Mouse (Mus musculus): ENCODE results near the gene Rabepk.
A peak's percentile ranks its signal among the peaks of the same experiment; 100 is the strongest.
"Not testable (repeated sequence)": the region's sequence is repeated elsewhere in the genome, so short reads cannot be mapped to it uniquely, and the experiment has no call there.

Gene Rabepk

DNA sequence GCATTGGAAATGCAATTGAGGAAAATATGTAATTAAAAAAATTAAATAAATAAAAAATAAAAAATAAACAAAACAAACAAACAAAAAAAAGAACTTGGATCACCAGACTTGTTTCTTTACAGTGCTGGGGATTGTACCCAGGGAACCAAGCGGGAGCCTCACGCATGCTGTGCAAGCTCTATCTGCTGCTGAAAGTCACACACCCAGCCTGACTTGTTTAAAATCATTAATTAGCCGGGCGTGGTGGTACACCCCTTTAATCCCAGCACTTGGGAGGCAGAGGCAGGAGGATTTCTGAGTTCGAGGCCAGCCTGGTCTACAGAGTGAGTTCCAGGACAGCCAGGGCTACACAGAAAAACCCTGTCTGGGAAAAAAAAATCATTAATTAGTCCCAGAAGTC, 38.4 kb downstream of the Rabepk start:
- not testable (repeated sequence) for DNase-seq

- no peak for DNase-seq
Observed at GRCm38 (mm10) chr2:34757341-34757740, 42.4 kb downstream of the Rabepk start.

GRCm38 (mm10) chr2:34754551-34755358, 45.0 kb downstream of the Rabepk start, which contains the start of gene Gapvd1:
Gene Gapvd1 (minus strand): TSS chr2:34755232.
- peak; percentile 31 for DNase-seq

GRCm38 (mm10) chr2:34753811-34754550, 45.7 kb downstream of the Rabepk start:
- DNase-seq, result peak; percentile 88

GRCm38 (mm10) chr2:34750245-34750644, 49.5 kb downstream of the Rabepk start:
- DNase-seq, result no peak

DNA sequence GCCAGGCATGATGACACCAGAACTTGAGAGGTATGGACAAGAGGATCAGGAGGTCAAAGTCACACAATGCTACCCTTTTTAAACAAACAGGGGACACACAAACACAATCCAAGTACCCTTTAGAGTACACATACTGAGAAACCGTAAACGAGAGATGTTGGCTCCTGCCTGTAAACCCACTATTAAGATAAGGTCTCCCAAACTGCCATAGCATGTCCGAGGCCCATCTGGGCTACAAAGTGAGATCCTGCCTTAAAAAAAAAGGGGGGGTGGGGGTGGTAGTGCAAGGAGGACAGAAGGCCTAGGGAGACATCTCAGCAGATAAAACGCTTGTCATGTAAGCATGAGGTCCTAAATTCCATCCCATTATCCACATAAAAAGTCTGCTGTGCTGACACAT, 51.2 kb downstream of the Rabepk start:
- DNase-seq, result no peak

GRCm38 (mm10) chr2:34745673-34746072, 54.0 kb downstream of the Rabepk start:
- no peak for DNase-seq

GRCm38 (mm10) chr2:34744476-34744875, 55.2 kb downstream of the Rabepk start:
- DNase-seq, result no peak

DNA sequence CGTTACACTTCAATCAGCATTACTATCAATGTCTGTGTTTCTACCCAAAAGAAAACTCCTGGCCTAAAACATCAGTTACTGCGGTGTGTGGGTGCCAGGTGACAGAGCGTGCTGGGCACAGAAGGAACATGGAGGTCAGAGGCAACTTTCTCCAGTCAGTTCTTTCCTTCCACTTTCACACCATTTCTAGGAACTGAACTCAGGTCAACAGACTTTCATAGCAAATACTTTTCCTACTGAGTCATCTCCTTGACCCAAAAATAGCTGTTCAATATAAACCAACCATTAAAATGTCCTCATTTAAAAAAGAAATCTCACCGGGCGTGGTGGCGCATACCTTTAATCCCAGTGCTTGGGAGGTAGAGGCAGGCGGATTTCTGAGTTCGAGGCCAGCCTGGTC, 57.0 kb downstream of the Rabepk start:
- DNase-seq, result no peak

- no peak for DNase-seq
Observed at GRCm38 (mm10) chr2:34741390-34742159, 58.1 kb downstream of the Rabepk start.

GRCm38 (mm10) chr2:34739684-34740391, 59.9 kb downstream of the Rabepk start:
- no peak for DNase-seq

DNA sequence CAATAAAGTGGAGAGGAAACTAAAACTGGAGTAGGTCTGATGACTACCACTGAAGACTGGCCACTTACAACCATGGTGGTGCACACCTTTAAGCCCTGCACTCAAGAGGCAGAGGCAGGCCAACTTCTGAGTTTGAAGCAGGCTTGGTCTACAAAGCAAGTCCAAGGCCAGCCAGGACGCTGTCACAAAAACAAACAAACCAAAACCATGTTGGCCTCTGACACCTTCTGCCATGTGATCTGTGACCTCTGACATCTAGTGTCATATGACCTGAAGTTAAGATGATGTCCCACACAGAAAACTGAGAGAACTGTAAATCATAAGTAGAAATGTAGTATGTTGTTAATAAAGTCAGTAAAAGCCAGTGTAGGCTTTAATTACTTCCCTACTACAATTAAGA, 61.8 kb downstream of the Rabepk start:
- no peak for DNase-seq

- no peak for DNase-seq
Observed at GRCm38 (mm10) chr2:34736626-34737025, 63.1 kb downstream of the Rabepk start.
